In genomic region chr13:84345791-84346511, GRCm38 (mm10) we compare ENCODE assay signal across 10 mouse cellular contexts.
DNase-seq lines count a peak whose midpoint lies in the region; ATAC-seq and TF ChIP-seq lines count a peak whose summit lies in the region.
"Had no signal": no experiment of that assay in that cellular context is flagged by ENCODE, and none has a peak within 500 bp of the region (broad histone marks: within the 10 kb centered on the region; RNA-seq: fewer than 3 reads in every experiment).

No protein-coding gene starts in this region.

- H3K4me3 ChIP-seq in heart, embryonic 11.5 days (ENCODE audit: low read depth, low read length), result peak overlapping the region; percentile 8; the same call in 1 of the 2 replicates
- H3K4me3 ChIP-seq in ES-E14 (ENCODE audit: insufficient read depth in 1 of 2, low read depth in 1 of 2, low read length in 2 of 2, poor library complexity in 1 of 2, severe bottlenecking in 1 of 2), result peak overlapping the region; percentile 9 to 19; a peak in 3 of 4 replicates
- H3K4me3 ChIP-seq in embryonic facial prominence, embryonic 13.5 days, result no peak overlapping the region
- no peak overlapping the region for H3K4me3 ChIP-seq in gastrocnemius, adult 2 months
- H3K4me3 ChIP-seq: erythroblast, embryonic 14.5 days; liver, embryonic 15.5 days had no signal

- no peaks in the 10 kb centered on the region for H3K9me3 ChIP-seq in heart, embryonic 11.5 days (replicated peaks; ENCODE audit: control insufficient read depth, low read length)
- no peaks in the 10 kb centered on the region for H3K9me3 ChIP-seq in ES-E14 (ENCODE audit: control insufficient read depth, insufficient read depth, low read depth, low read length)
- no peaks in the 10 kb centered on the region for H3K9me3 ChIP-seq in embryonic facial prominence, embryonic 13.5 days
- H3K9me3 ChIP-seq: liver, embryonic 15.5 days had no signal

- DNase-seq in heart, postnatal 36 days, result no peak
- no peak for DNase-seq in ES-E14 (ENCODE audit: low read depth, low spot score)
- DNase-seq in left cerebral cortex, postnatal 25 days (ENCODE audit: low spot score in 2 of 2), result peak; percentile 33 to 62
- DNase-seq in right cerebral cortex, postnatal 10 days (ENCODE audit: low spot score in 2 of 2), result peak; percentile 68 to 74
- DNase-seq in lung, postnatal 14 days, result no peak
- DNase-seq in gastrocnemius, adult 2 months, result no peak

- peaks cover 3% of the 10 kb centered on the region; the same call in 1 of the 2 replicates for H3K4me1 ChIP-seq in heart, embryonic 11.5 days (ENCODE audit: control insufficient read depth, insufficient read depth, low read length)
- peaks cover 0 to 2% of the 10 kb centered on the region in 2 experiments; a peak in 1 of 4 replicates for H3K4me1 ChIP-seq in ES-E14 (ENCODE audit: control insufficient read depth in 2 of 2, insufficient read depth in 2 of 2, low read length in 2 of 2, poor library complexity in 1 of 2)
- H3K4me1 ChIP-seq in embryonic facial prominence, embryonic 13.5 days, result peaks cover 14% of the 10 kb centered on the region

- no peak overlapping the region for H3K9ac ChIP-seq in heart, embryonic 11.5 days (ENCODE audit: low read depth, low read length)
- H3K9ac ChIP-seq in ES-E14 (ENCODE audit: insufficient read depth, low read depth, low read length, poor library complexity, severe bottlenecking), result no peak overlapping the region
- H3K9ac ChIP-seq in embryonic facial prominence, embryonic 13.5 days, result no peak overlapping the region
- H3K9ac ChIP-seq: liver, embryonic 15.5 days had no signal

- in situ Hi-C loops in ES-E14 (cut with MboI; ENCODE audit: low sequenced_read_pairs in 2 of 2, unreplicated experiment in 2 of 2), result loop anchor here (5.0 to 10.0 kb wide), 2 partner anchors 611 to 629 kb away; no protein-coding TSS in a partner anchor

- H3K4me2 ChIP-seq in heart, embryonic 11.5 days, result 0 out of 2 replicates have a peak overlapping the region, but pooled peaks have one; percentile 7
- H3K4me2 ChIP-seq in embryonic facial prominence, embryonic 13.5 days, result peak overlapping the region; percentile 12; the same call in 1 of the 2 replicates
- H3K4me2 ChIP-seq: liver, embryonic 15.5 days had no signal

- H3K36me3 ChIP-seq in heart, embryonic 11.5 days (ENCODE audit: control insufficient read depth, insufficient read depth, low read length), result no peaks in the 10 kb centered on the region
- no peaks in the 10 kb centered on the region for H3K36me3 ChIP-seq in ES-E14 (ENCODE audit: control insufficient read depth, insufficient read depth, low read length, poor library complexity, severe bottlenecking)
- H3K36me3 ChIP-seq in embryonic facial prominence, embryonic 13.5 days, result no peaks in the 10 kb centered on the region
- H3K36me3 ChIP-seq: liver, embryonic 15.5 days had no signal

- no peak for ATAC-seq in heart, embryonic 11.5 days (replicated peaks; ENCODE audit: insufficient number of reproducible peaks, low FRiP score, low TSS enrichment)
- no peak for ATAC-seq in embryonic facial prominence, embryonic 13.5 days (ENCODE audit: insufficient number of reproducible peaks, insufficient read depth, low FRiP score, low TSS enrichment, low read depth)

- WGBS in heart, embryonic 11.5 days (ENCODE audit: insufficient replicate concordance), result under 1% methylated on average over 30 of the region's 30 CpGs
- 2% methylated on average over 30 of the region's 30 CpGs for WGBS in embryonic facial prominence, embryonic 13.5 days

- H3K27me3 ChIP-seq in heart, embryonic 11.5 days (ENCODE audit: control insufficient read depth, insufficient read depth, low read length), result peaks cover 35% of the 10 kb centered on the region
- peaks cover 77% of the 10 kb centered on the region for H3K27me3 ChIP-seq in embryonic facial prominence, embryonic 13.5 days

- no peak for TF ChIP-seq CTCF in gastrocnemius, adult 2 months (IDR thresholded peaks at IDR 0.05)

- no peak overlapping the region for H3K27ac ChIP-seq in heart, embryonic 11.5 days (ENCODE audit: low read depth, low read length)
- no peak overlapping the region for H3K27ac ChIP-seq in ES-E14 (ENCODE audit: insufficient read depth, low read depth, low read length, poor library complexity, severe bottlenecking)
- no peak overlapping the region for H3K27ac ChIP-seq in embryonic facial prominence, embryonic 13.5 days
- no peak overlapping the region for H3K27ac ChIP-seq in gastrocnemius, adult 2 months
- H3K27ac ChIP-seq: liver, embryonic 15.5 days had no signal

- intact Hi-C loops in heart, postnatal 36 days (cut with DNase I), result loop anchor here (5.0 kb wide), 2 partner anchors 124 to 629 kb away; partner anchors contain the start of gene Tmem161b
- intact Hi-C loops in left cerebral cortex, postnatal 25 days (cut with DNase I), result loop anchor here (5.0 kb wide), 2 partner anchors 101 to 684 kb away; no protein-coding TSS in a partner anchor
- intact Hi-C loops in gastrocnemius, adult 2 months (cut with DNase I), result loop anchor here (10.0 kb wide), 1 partner anchor 631 kb away; no protein-coding TSS in a partner anchor

TF ChIP-seq in ES-E14, 5 proteins besides CTCF, POLR2A, EP300 and RAD21:
- TF ChIP-seq ZC3H11A (IDR thresholded peaks at IDR 0.05; ENCODE audit: borderline replicate concordance, low read depth, low read length) (no peak), MAFK (IDR thresholded peaks at IDR 0.05; ENCODE audit: insufficient read depth, low read depth, low read length) (no peak), HCFC1 (IDR thresholded peaks at IDR 0.05; ENCODE audit: borderline replicate concordance, insufficient read depth, low read length) (no peak), CHD2 (IDR thresholded peaks at IDR 0.05; ENCODE audit: low read depth, low read length) (no peak), ZNF384 (IDR thresholded peaks at IDR 0.05; ENCODE audit: low read depth, low read length) (no peak)

Comparison
In these comparisons a context has a peak if more than half of its experiments do, and no peak if none do; other contexts are left out.
1. H3K4me3 ChIP-seq: peak in heart, embryonic 11.5 days (single experiment) and ES-E14 (2 of 2); none in embryonic facial prominence, embryonic 13.5 days (single experiment) and gastrocnemius, adult 2 months (single experiment).
2. DNase-seq: peak in left cerebral cortex, postnatal 25 days (2 of 2) and right cerebral cortex, postnatal 10 days (2 of 2); none in heart, postnatal 36 days (0 of 2), ES-E14 (single experiment), lung, postnatal 14 days (single experiment) and gastrocnemius, adult 2 months (single experiment).